Comparison of ENCODE assay signal across 16 mouse cellular contexts in the genomic region with DNA sequence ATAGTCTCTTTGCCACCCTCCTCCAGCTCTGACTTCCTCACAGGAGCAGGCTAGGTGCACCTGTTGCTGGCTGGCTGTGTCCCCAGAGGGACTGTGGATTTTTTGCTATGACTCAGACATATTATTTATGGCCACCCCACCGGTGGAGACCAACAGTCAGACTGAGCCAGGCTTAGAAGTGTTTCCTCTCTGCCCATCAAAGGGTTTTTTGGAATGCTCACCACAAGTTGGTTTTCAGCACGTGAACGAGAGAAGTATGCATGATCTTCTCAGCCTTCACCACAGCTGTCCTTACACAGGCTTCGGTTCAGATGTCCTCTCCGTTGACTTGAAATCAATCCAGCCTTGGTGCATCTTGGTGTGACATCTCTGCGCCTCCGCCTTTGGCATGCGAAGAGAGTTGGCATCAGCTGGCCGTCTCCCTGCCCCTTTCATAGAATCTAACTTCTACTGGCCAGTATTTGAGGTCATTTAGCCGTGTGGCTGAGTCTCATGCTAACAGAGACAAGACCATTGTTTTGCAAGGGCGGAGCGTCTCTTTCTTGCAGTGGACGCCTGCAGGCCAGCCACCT. TPM values are rescaled to one million over a fixed set of nuclear protein-coding genes. Genes with fewer than 3 reads are reported as not detected.
DNase-seq lines count a peak whose midpoint lies in the region; ATAC-seq and TF ChIP-seq lines count a peak whose summit lies in the region.
"Had no signal": no experiment of that assay in that cellular context is flagged by ENCODE, and none has a peak within 500 bp of the region (broad histone marks: within the 10 kb centered on the region; RNA-seq: fewer than 3 reads in every experiment).

No protein-coding gene starts in this region.

- 0 out of 2 replicates have a peak, but pooled peaks cover 1% of the 10 kb centered on the region for H3K27me3 ChIP-seq in cerebellum, adult 2 months (ENCODE audit: control insufficient read depth, insufficient read depth, low read length)
- H3K27me3 ChIP-seq in intestine, embryonic 15.5 days (replicated peaks): no peaks in the 10 kb centered on the region
- no peaks in the 10 kb centered on the region for H3K27me3 ChIP-seq in heart, embryonic 10.5 days (ENCODE audit: insufficient read depth, poor library complexity, severe bottlenecking)
- H3K27me3 ChIP-seq: hindbrain, embryonic 13.5 days had no signal

- TF ChIP-seq POLR2A in cerebellum, adult 2 months (IDR thresholded peaks at IDR 0.05; ENCODE audit: borderline replicate concordance, insufficient read depth, low read length): no peak

- TF ChIP-seq CTCF in cerebellum, adult 2 months (IDR thresholded peaks at IDR 0.05; ENCODE audit: borderline replicate concordance, insufficient read depth, low read depth, low read length): no peak

- no peak overlapping the region for H3K4me3 ChIP-seq in cerebellum, adult 2 months (replicated peaks; ENCODE audit: insufficient read depth, low read depth, low read length)
- no peak overlapping the region for H3K4me3 ChIP-seq in intestine, embryonic 15.5 days (replicated peaks)
- no peak overlapping the region for H3K4me3 ChIP-seq in heart, embryonic 10.5 days
- H3K4me3 ChIP-seq: hindbrain, embryonic 13.5 days had no signal

- H3K9me3 ChIP-seq in intestine, embryonic 15.5 days: no peaks in the 10 kb centered on the region
- H3K9me3 ChIP-seq in heart, embryonic 10.5 days: no peaks in the 10 kb centered on the region
- H3K9me3 ChIP-seq: hindbrain, embryonic 13.5 days had no signal

- no peak overlapping the region for H3K9ac ChIP-seq in intestine, embryonic 15.5 days
- H3K9ac ChIP-seq: hindbrain, embryonic 13.5 days had no signal

- no peak for ATAC-seq in intestine, embryonic 15.5 days
- ATAC-seq in inflammation-experienced regulatory T-cells, adult 6 months: no peak
- ATAC-seq: forebrain, embryonic 16.5 days had no signal

- H3K27ac ChIP-seq in cerebellum, adult 2 months (ENCODE audit: insufficient read depth, low read length): no peak overlapping the region
- no peak overlapping the region for H3K27ac ChIP-seq in intestine, embryonic 15.5 days
- no peak overlapping the region for H3K27ac ChIP-seq in heart, embryonic 10.5 days
- H3K27ac ChIP-seq: hindbrain, embryonic 13.5 days had no signal

- intact Hi-C loops in gastrocnemius, postnatal 14 days (cut with DNase I; ENCODE audit: low total_unique reads): no loop called here

- H3K4me1 ChIP-seq in cerebellum, adult 2 months (ENCODE audit: control insufficient read depth, insufficient read depth, low read length): peaks cover 43% of the 10 kb centered on the region
- H3K4me1 ChIP-seq in intestine, embryonic 15.5 days (replicated peaks): no peaks in the 10 kb centered on the region
- H3K4me1 ChIP-seq in heart, embryonic 10.5 days: peaks cover 61% of the 10 kb centered on the region

- 9% methylated on average over 13 of the region's 13 CpGs for WGBS in cerebellum, adult 2 months
- WGBS in intestine, embryonic 15.5 days: 85% methylated on average over 13 of the region's 13 CpGs
- WGBS in heart, embryonic 10.5 days: 80% methylated on average over 13 of the region's 13 CpGs

- DNase-seq in 3T3-L1 (ENCODE audit: low read depth, low spot score) (peak; percentile 16), 416B (ENCODE audit: low read depth) (peak; percentile 30)
- peak; percentile 65 to 81 for DNase-seq in cerebellum, adult 2 months
- peak; percentile 50 for DNase-seq in gastrocnemius, postnatal 14 days
- DNase-seq in heart, embryonic 10.5 days (ENCODE audit: low spot score): no peak
- no peak for DNase-seq in testis, postnatal 10 days (ENCODE audit: low spot score)
- DNase-seq: embryo, embryonic 11 days; kidney, postnatal 4 days; lung, adult 18-20 months had no signal

- no peak overlapping the region for H3K4me2 ChIP-seq in intestine, embryonic 15.5 days (replicated peaks)
- H3K4me2 ChIP-seq: heart, embryonic 11.5 days; hindbrain, embryonic 13.5 days; liver, embryonic 11.5 days; midbrain, embryonic 11.5 days had no signal

- H3K36me3 ChIP-seq in intestine, embryonic 15.5 days: no peaks in the 10 kb centered on the region
- no peaks in the 10 kb centered on the region for H3K36me3 ChIP-seq in heart, embryonic 10.5 days
- H3K36me3 ChIP-seq: hindbrain, embryonic 13.5 days had no signal

RNA-seq across cellular contexts. Expression of a gene that starts 42.2 kb away (rescaled TPM):
- 53.7 and 53.8 TPM in 2 replicates for polyA plus RNA-seq in cerebellum, adult 2 months (2012; rRNA removed)
- 1 to 10 TPM; 8.7 TPM for total RNA-seq in gastrocnemius, postnatal 14 days (2021)
- 6.6 TPM in 2 replicates for polyA plus RNA-seq in intestine, embryonic 15.5 days (2015; fragmentation: Nextera tagmentation; extraction: Ambion mirVana)
- 1 to 10 TPM; 2.8 to 6.4 (median 5.2) TPM for polyA plus RNA-seq in inflammation-experienced regulatory T-cells, adult 6 months (2017; shearing (Covaris generic))
- 9.4 and 12.5 TPM in 2 replicates for polyA plus RNA-seq in heart, embryonic 10.5 days (2016; fragmentation: Nextera tagmentation; extraction: Ambion mirVana)

Comparison
In these comparisons a context has a peak if more than half of its experiments do, and no peak if none do; other contexts are left out.
1. DNase-seq: peak in 3T3-L1 (single experiment), 416B (single experiment), cerebellum, adult 2 months (2 of 2) and gastrocnemius, postnatal 14 days (single experiment); none in heart, embryonic 10.5 days (single experiment) and testis, postnatal 10 days (single experiment).